Mouse (Mus musculus) CH12.LX (cell line): ENCODE measurements around the gene Smarca1. TPM values are rescaled to one million over a fixed set of nuclear protein-coding genes. Genes with fewer than 3 reads are reported as not detected.

Source experiments
- DNase-seq: peaks from one replicate; pipeline ENCODE4 v3.0.0-alpha.2; 2013; ENCODE audit errors: extremely low read depth
- H3K27ac ChIP-seq: 2 replicates; pipeline ENCODE4 v1.5.1; 2012; ENCODE audit warnings: low read depth, mild to moderate bottlenecking, control low read depth, moderate library complexity; ENCODE audit not compliant: insufficient read depth
- H3K27me3 ChIP-seq: replicated peaks from 2 replicates; pipeline ENCODE3; 2012; ENCODE audit warnings: inconsistent platforms
- H3K36me3 ChIP-seq, 2 experiments: replicated peaks in 1 of 2; 2 replicates each; pipeline versions ENCODE3 to v1.6.1; 2012; ENCODE audit warnings: inconsistent platforms in 1 of 2, low read length in 1 of 2, mild to moderate bottlenecking in 1 of 2, mixed read lengths in 1 of 2, moderate library complexity in 1 of 2; ENCODE audit not compliant: control insufficient read depth in 1 of 2, insufficient read depth in 1 of 2
- H3K4me1 ChIP-seq, 2 experiments: 2 replicates each; pipeline ENCODE4 v1.6.1; 2012; ENCODE audit warnings: inconsistent platforms in 1 of 2, moderate library complexity in 1 of 2; ENCODE audit not compliant: insufficient read depth in 2 of 2, control insufficient read depth in 1 of 2
- H3K4me2 ChIP-seq: 2 replicates; pipeline ENCODE4 v1.6.1; 2012; ENCODE audit warnings: low read depth, mild to moderate bottlenecking, control low read depth; ENCODE audit not compliant: poor library complexity, insufficient read depth, severe bottlenecking
- H3K4me3 ChIP-seq, 3 experiments: fragments of 150-350 bp in 1 of 3; sonication (generic) in 1 of 3; replicated peaks in 1 of 3; 2 replicates each; pipeline versions ENCODE3 to v1.5.1; 2011 to 2012; ENCODE audit warnings: low read depth in 2 of 3, low read length in 2 of 3, mild to moderate bottlenecking in 2 of 3, moderate library complexity in 2 of 3, control low read depth in 1 of 3, improper control_type of control experiment in 1 of 3, inconsistent platforms in 1 of 3, mixed read lengths in 1 of 3; ENCODE audit not compliant: poor library complexity in 1 of 3
- H3K79me2 ChIP-seq: replicated peaks from 2 replicates; pipeline ENCODE4 v1.6.1; 2012; ENCODE audit warnings: mild to moderate bottlenecking, moderate library complexity; ENCODE audit not compliant: control insufficient read depth, poor library complexity, insufficient read depth, severe bottlenecking; ENCODE audit errors: extremely low read depth
- H3K9ac ChIP-seq: 2 replicates; pipeline ENCODE4 v1.6.1; 2012; ENCODE audit warnings: low read depth, mild to moderate bottlenecking, control low read depth, moderate library complexity; ENCODE audit not compliant: insufficient read depth
- H3K9me3 ChIP-seq: replicated peaks from 2 replicates; pipeline ENCODE3; 2012; ENCODE audit warnings: low read length, inconsistent platforms, mixed read lengths
- BHLHE40 ChIP-seq: IDR thresholded peaks from 2 replicates; pipeline ENCODE4 v1.6.1; 2011; ENCODE audit warnings: mild to moderate bottlenecking, low read depth, low read length, improper control_type of control experiment
- E2F4 ChIP-seq: IDR thresholded peaks from 2 replicates; pipeline ENCODE4 v1.6.1; 2011; ENCODE audit warnings: low read depth, low read length, improper control_type of control experiment; ENCODE audit not compliant: insufficient replicate concordance
- ELF1 ChIP-seq: IDR thresholded peaks from 2 replicates; pipeline ENCODE4 v1.6.1; 2014; ENCODE audit warnings: low read depth, mild to moderate bottlenecking, inconsistent platforms, low read length, improper control_type of control experiment
- EP300 ChIP-seq: IDR thresholded peaks from 2 replicates; pipeline ENCODE4 v1.6.1; 2011; ENCODE audit warnings: low read length, improper control_type of control experiment
- GABPA ChIP-seq: IDR thresholded peaks from 2 replicates; pipeline ENCODE4 v1.6.1; 2012; ENCODE audit warnings: low read depth, low read length, improper control_type of control experiment, inconsistent platforms; ENCODE audit not compliant: insufficient replicate concordance
- HCFC1 ChIP-seq: IDR thresholded peaks from 2 replicates; pipeline ENCODE4 v1.6.1; 2012; ENCODE audit warnings: low read depth, mild to moderate bottlenecking, inconsistent platforms, low read length, improper control_type of control experiment
- JUN ChIP-seq: IDR thresholded peaks from 2 replicates; pipeline ENCODE4 v1.6.1; 2011; ENCODE audit warnings: low read depth, mild to moderate bottlenecking, low read length, improper control_type of control experiment, moderate library complexity; ENCODE audit not compliant: insufficient read depth
- KAT2A ChIP-seq: IDR thresholded peaks from 2 replicates; pipeline ENCODE4 v1.6.1; 2012; ENCODE audit warnings: low read length, improper control_type of control experiment, inconsistent platforms; ENCODE audit not compliant: insufficient replicate concordance
- MAX ChIP-seq: IDR thresholded peaks from 2 replicates; pipeline ENCODE4 v1.6.1; 2011; ENCODE audit warnings: low read length, improper control_type of control experiment
- MEF2A ChIP-seq: IDR thresholded peaks from 2 replicates; pipeline ENCODE4 v1.6.1; 2014; ENCODE audit warnings: low read depth, mild to moderate bottlenecking, inconsistent platforms, low read length, improper control_type of control experiment, borderline replicate concordance
- MXI1 ChIP-seq: IDR thresholded peaks from 2 replicates; pipeline ENCODE4 v1.6.1; 2011; ENCODE audit warnings: mild to moderate bottlenecking, low read depth, low read length, improper control_type of control experiment
- MYC ChIP-seq: IDR thresholded peaks from 2 replicates; pipeline ENCODE4 v1.6.1; 2011; ENCODE audit warnings: low read depth, mild to moderate bottlenecking, improper control_type of control experiment, low read length
- NELFE ChIP-seq: IDR thresholded peaks from 2 replicates; pipeline ENCODE4 v1.6.1; 2011; ENCODE audit warnings: low read depth, low read length, improper control_type of control experiment
- NRF1 ChIP-seq: IDR thresholded peaks from 2 replicates; pipeline ENCODE4 v1.6.1; 2014; ENCODE audit warnings: low read depth, mild to moderate bottlenecking, inconsistent platforms, low read length, improper control_type of control experiment, moderate library complexity
- POLR2AphosphoS2 ChIP-seq: IDR thresholded peaks from 2 replicates; pipeline ENCODE4 v1.6.1; 2011; ENCODE audit warnings: low read depth, low read length, improper control_type of control experiment
- RAD21 ChIP-seq: IDR thresholded peaks from 2 replicates; pipeline ENCODE4 v1.6.1; 2011; ENCODE audit warnings: low read depth, mild to moderate bottlenecking, low read length, improper control_type of control experiment, moderate library complexity
- TCF12 ChIP-seq: IDR thresholded peaks from 2 replicates; pipeline ENCODE4 v1.6.1; 2014; ENCODE audit warnings: low read depth, mild to moderate bottlenecking, inconsistent platforms, low read length, improper control_type of control experiment
- USF2 ChIP-seq: conservative IDR thresholded peaks from 2 replicates; pipeline ENCODE4 v1.6.1; 2011; ENCODE audit warnings: low read depth, low read length, improper control_type of control experiment
- ZC3H11A ChIP-seq: IDR thresholded peaks from 2 replicates; pipeline ENCODE4 v1.6.1; 2012; ENCODE audit warnings: low read depth, mild to moderate bottlenecking, inconsistent platforms, low read length, improper control_type of control experiment
- ZMIZ1 ChIP-seq: IDR thresholded peaks from 2 replicates; pipeline ENCODE4 v1.6.1; 2012; ENCODE audit warnings: low read depth, mild to moderate bottlenecking, inconsistent platforms, low read length, improper control_type of control experiment
- ZNF384 ChIP-seq: IDR thresholded peaks from 2 replicates; pipeline ENCODE4 v1.6.1; 2012; ENCODE audit warnings: low read depth, low read length, improper control_type of control experiment, inconsistent platforms
- dilution Hi-C: fragments of 300-500 bp; cut with MboI; formaldehyde crosslinking; loops from 2 replicates; pipeline ENCODE4 v1.14.3; 2020; ENCODE audit warnings: low sequenced_read_pairs; ENCODE audit not compliant: extremely low pct_unique_long_range_greater_than_20kb, extremely low pct_ligation_motif_present
- in situ Hi-C: fragments of 300-500 bp; cut with MboI; formaldehyde crosslinking; loops from 3 replicates; pipeline ENCODE4 v1.14.3; 2019; ENCODE audit warnings: low sequenced_read_pairs, low pct_ligation_motif_present, low pct_unique_long_range_greater_than_20kb, mixed read lengths
- polyA plus RNA-seq: library from polyadenylated mRNA; unstranded; fragments of >175 nt; gene quantifications from 2 replicates; pipeline ENCODE4 v1.2.1, GENCODE M21; 2012; ENCODE audit warnings: low read depth; ENCODE audit not compliant: insufficient read length
- total RNA-seq, 2 experiments: library from RNA; depleted of rRNA; stranded (reverse); fragments of 300-350 nt in 1 of 2; fragments of >200 nt in 1 of 2; gene quantifications; 2 replicates each; pipeline ENCODE4 v1.2.3; 2012 to 2014

The Smarca1 gene
- total and polyA plus RNA-seq, 3 experiments, result 0.28 to 0.46 (median 0.42) TPM

DNA sequence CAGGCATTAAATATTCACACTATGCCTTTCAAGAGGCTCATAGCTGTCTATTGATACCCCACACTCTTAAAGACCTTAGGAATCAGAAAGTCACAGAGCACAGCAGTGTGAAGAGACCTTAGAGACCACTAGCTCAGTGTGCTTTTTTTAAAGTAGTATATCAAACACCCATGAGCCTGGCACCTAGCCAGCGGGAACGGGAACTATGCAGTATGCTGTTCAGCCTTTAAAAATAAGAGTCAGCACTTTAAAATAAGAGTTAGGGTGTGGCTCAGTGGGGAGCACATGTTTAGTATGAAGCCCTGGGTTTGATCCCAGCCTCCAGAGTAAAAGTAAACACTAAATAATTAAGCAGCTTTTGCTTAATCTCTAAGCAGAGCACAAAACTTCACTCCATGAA, 12.7 kb downstream of the Smarca1 start:
- in situ Hi-C loops, result no loop called here
- H3K4me3 ChIP-seq, result no peak overlapping the region
- no peaks in the 10 kb centered on the region for H3K9me3 ChIP-seq
- no peaks in the 10 kb centered on the region for H3K36me3 ChIP-seq
- H3K9ac ChIP-seq, result no peak overlapping the region
- dilution Hi-C loops, result no loop called here
- no peak overlapping the region for H3K27ac ChIP-seq
- H3K79me2 ChIP-seq, result no peaks in the 10 kb centered on the region
- DNase-seq, result no peak
- no peak for TF ChIP-seq ZNF384
- no peak for TF ChIP-seq MEF2A
- TF ChIP-seq ZMIZ1, result no peak
- no peak for TF ChIP-seq HCFC1
- no peak for TF ChIP-seq NELFE
- no peak for TF ChIP-seq BHLHE40
- no peak for TF ChIP-seq KAT2A
- no peak for TF ChIP-seq POLR2AphosphoS2
- no peak for TF ChIP-seq ZC3H11A
- no peak for TF ChIP-seq TCF12
- no peak for TF ChIP-seq MYC
- no peak overlapping the region for H3K4me2 ChIP-seq
- H3K4me1 ChIP-seq, result no peaks in the 10 kb centered on the region
- no peaks in the 10 kb centered on the region for H3K27me3 ChIP-seq

DNA sequence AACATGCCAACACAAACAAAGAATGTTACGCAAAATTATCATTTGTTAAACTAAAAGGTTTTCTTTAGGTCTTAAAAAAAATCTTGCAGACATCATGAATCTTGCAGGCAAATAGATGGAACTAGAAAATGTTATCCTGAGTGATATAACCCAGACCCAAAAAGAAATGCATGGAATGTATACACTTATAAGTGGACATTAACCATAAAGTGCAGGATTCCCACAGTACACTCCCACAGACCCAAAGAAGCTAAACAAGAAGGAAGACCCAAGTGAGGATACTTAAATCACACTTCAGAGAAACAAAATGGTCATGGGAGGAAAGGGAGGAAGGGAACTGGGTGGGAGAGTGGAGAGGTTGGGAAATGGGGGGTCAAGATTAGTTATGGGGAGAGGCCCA, 34.2 kb downstream of the Smarca1 start:
- TF ChIP-seq ELF1 (no peak), RAD21 (no peak)
- TF ChIP-seq, all 38 proteins: peak for 0
- H3K4me2 ChIP-seq, result no peak overlapping the region
- H3K79me2 ChIP-seq, result no peaks in the 10 kb centered on the region
- DNase-seq, result no peak
- no peaks in the 10 kb centered on the region for H3K9me3 ChIP-seq
- H3K4me1 ChIP-seq, result no peaks in the 10 kb centered on the region
- no peaks in the 10 kb centered on the region for H3K36me3 ChIP-seq
- dilution Hi-C loops, result no loop called here
- no peak overlapping the region for H3K27ac ChIP-seq
- H3K9ac ChIP-seq, result no peak overlapping the region
- in situ Hi-C loops, result no loop called here
- no peaks in the 10 kb centered on the region for H3K27me3 ChIP-seq
- no peak overlapping the region for H3K4me3 ChIP-seq

DNA sequence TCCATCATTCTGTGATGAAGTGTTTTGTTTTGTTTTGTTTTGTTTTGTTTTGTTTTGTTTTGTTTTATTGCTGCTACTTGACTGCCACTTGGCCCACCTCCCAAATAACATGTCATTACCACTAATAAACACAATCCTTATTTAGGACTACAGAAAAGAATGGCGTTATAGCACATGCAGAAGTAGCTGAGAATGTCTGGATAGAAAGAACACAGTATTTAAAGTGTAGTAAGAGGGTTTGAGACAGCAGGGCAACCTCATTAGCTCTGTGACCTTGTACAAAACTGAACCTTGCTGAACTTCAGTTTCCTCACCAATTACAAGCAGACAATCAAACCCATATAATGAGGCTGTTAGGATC, 57.0 kb downstream of the Smarca1 start:
- Histone ChIP-seq H3K4me2 (no peak overlapping the region), H3K4me3 (no peak overlapping the region), H3K9ac (no peak overlapping the region), H3K27me3 (no peaks in the 10 kb centered on the region), H3K27ac (no peak overlapping the region), H3K4me1 (no peaks in the 10 kb centered on the region), H3K79me2 (no peaks in the 10 kb centered on the region), H3K36me3 (no peaks in the 10 kb centered on the region), H3K9me3 (no peaks in the 10 kb centered on the region)
- TF ChIP-seq E2F4, result no peak
- TF ChIP-seq KAT2A, result no peak
- no peak for TF ChIP-seq MXI1
- no peak for TF ChIP-seq ZMIZ1
- no peak for TF ChIP-seq TCF12
- no peak for TF ChIP-seq EP300
- no peak for TF ChIP-seq JUN
- TF ChIP-seq GABPA, result no peak
- no peak for TF ChIP-seq NRF1
- TF ChIP-seq MAX, result no peak
- no peak for TF ChIP-seq USF2
- DNase-seq, result no peak
- in situ Hi-C loops (no loop called here), dilution Hi-C loops (no loop called here)
